Mouse (Mus musculus) adrenal gland, adult 18-20 months (tissue): Measurements from ENCODE around the gene Tfrc. TPM values are rescaled to one million over a fixed set of nuclear protein-coding genes. Genes with fewer than 3 reads are reported as not detected.

ENCODE experiments used
- DNase-seq, 2 experiments: peaks; one replicate each; pipeline ENCODE4 v3.0.0; 2021 to 2022; ENCODE audit warnings: low spot score in 2 of 2
- total RNA-seq, 2 experiments: library from RNA; stranded (reverse); gene quantifications; 1 replicate in 1 of 2; 2 replicates in 1 of 2; pipeline ENCODE4 v1.2.3; 2021

Gene Tfrc
- total RNA-seq, 2 experiments from 2014 or later = 19.8 to 34.3 TPM

DNA sequence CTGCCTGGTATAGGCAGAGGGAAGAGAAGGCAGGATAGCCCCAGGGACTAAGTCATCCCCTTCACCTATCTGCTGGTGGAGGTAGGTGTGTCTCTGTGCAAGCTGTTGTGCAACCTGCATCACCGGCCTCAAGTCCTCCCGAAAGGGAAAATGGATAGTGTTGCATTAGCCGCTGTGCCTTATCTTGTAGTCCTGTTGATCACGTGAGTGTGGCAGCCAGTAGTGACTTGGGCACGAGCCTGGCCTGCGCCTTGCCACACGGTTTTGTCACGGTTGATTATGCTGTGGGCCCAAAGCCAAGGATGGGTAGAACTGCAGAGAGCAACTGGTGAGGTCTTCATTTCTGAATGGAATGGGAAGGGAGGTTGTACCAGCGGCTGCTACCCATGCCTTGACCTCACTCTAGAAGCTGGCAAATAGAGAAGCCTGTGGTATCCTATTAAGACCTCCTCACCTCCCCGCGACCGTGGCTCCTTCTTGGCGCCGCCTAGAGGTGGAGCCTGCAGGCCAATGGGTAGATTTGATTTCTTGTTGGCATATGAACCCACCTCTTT lies 36.7 kb downstream of the Tfrc start:
- DNase-seq = no peak

DNA sequence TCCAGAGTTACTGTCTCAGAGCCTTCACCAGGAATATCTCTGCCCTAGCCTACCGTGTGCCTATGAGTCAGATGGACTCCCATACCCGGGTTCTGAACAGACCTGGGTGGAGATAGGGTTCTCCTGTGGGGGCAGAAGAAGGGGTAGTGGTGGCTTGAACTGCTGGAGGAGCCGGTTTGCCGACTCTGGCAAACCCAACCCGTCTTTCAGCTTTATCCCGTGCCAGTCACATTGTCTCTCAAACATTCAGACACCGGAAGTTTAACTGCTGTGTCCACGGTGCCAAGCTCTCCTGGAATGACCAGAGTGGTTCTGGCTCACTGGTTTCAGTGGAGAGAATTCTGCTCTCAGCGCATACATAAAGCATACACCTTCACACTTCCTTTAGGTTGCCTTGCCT lies 37.3 kb downstream of the Tfrc start:
- no peak for DNase-seq

DNA sequence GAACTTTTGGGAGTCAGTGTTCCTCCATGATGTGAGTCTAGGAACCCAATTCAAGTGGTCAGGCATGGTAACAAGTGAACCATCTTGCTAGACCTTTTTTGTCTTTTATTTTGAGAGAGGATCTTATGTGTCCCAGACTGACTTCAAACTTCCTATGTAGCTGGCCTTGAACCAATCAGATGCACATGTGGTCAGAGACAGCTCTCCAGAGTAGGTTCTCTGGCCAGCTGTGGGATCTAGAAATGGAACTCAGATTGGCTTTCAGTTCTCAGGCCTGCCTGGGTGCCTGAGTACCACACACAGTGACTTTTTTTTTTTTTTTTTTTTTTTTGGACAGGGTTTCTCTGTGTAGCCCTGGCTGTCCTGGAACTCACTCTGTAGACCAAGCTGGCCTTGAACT lies 39.0 kb downstream of the Tfrc start:
- no peak for DNase-seq

DNA sequence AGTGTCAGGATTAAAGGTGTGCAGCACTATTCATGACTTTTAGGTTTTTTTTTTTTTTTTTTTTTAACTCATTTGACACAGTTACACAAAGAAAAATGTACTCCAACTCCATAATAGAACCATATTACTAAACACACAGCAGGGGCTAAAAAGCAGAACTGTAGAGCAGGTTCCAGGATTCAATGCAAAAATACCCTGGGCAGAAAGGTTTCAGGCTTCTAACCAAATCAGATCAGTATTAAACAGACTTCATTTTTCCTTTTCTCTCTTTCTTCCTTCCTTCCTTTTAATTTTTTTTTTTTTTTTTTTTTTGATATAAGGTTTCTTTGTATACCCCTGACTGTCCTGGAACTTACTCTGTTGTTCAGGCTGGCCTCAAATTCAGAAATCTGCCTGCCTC lies 41.7 kb downstream of the Tfrc start:
- DNase-seq = no peak

DNA sequence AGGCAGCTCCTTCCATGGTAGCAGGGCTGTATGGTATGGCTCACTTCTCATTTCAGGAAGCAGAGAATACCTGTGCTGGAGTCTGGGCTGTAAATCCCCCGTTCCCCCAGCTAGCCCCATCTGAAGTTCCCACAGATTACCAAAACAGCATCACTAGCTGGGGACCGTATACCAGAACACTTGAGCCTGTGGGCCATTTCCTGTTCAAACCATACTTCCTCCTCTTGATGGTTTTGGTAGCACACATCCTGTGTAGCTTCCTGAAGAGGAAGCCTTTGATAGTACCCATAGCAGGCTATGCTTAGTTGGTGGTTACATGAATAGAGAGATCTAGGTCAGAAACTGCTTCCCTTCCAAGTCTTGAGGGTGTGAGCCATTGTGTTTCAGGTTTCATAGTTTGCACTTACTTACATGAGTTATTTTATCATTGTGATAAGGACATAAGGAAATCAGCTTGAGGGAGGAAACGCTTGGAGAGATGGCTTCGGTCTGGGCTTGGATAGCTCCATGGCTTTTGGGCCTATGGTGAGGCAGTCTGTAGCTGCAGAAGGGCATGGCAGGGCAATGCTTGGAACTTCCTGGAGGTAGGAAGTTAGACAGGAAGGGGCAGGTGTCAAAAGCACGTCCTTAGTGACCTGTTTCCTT lies 42.4 kb downstream of the Tfrc start:
- no peak for DNase-seq

DNA sequence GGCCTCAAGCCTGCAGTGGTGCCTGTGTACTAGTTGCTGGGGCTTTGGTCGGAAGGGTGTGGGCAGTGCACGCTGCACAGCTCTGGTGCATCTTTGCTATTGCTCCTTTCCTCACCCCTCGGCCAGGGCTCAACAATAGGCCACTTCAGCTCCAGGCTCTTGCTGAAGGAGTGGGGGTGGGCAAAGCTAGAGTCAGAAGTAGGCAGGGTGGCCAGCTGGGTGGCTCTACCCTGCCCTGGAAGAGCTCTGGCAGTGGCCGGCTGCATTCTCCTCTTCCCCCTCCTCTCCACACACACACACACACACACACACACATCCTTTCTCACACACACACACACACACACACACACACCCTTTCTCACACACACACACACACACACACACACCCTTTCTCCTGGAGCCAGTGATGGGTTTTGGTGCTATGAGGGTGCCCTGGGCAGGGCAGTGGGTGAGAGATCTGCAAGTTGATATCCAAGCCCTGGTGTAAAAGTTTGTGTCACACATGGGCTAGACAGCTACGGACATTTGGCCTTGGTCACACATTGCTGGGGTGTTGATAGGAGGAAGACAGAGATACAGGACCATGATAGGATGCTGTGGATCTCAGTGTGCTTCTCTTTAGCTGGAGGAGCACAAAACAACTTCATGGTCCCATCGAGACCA lies 45.5 kb downstream of the Tfrc start:
- DNase-seq = peak in 1 of 2 experiments; percentile 12

DNA sequence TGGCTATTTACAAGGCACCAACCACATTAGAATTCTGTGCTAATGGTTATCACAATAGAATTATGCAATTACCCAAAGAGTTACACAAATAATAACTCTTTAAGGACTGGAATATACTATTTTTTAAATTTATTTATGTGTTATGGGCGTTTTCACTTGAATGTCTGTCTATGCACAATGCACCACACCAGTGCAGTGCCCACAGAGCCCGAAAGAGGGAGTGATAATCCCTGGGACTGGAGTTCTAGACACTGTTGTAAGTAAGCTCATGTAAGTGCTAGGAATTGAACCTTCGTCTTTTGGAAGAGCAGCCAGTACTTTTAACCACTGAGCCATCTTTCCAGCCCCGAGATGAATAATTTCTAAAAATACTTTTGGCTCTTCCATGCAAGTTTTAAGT lies 46.8 kb downstream of the Tfrc start:
- DNase-seq = no peak

DNA sequence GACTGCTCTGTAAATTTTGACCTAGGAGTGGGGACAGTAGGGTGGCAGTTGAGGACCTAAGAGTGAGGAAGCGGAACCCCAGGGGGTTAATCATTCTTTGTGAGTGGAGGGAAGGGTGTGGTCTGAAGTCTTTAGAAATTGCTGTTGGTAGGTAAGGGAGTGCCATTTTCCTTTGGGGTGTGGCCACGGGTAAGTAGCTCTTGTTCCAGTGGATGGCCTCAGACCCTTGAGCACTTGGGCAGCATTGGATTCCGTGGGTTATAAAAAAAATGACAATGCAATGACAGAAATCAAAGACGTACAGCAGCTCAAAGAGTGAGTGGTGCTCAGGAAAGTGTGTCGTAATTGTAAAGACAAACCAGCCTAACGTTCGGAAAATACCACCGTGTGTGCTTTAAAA lies 47.6 kb downstream of the Tfrc start:
- no peak for DNase-seq

DNA sequence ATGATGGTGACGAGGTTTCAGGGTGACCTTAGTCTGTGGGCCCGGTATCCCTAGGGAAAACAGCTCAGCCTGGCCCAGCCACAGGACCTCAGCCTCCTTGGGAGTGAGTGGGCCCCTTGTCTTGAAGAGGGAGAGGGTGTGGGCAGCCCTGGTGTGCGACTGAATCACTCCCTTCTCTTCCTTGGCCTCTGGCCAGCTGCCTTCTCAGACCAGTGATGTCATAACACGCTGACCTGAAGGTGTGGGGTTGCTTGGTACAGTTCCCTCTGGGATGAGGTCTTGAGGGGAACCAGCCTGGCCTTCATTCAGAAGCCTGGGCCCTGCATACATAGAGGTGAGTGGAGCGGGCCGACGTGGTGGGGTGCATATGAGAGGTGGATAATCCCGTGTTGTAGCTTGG lies 48.1 kb downstream of the Tfrc start:
- peak in 1 of 2 experiments; percentile 44 for DNase-seq

DNA sequence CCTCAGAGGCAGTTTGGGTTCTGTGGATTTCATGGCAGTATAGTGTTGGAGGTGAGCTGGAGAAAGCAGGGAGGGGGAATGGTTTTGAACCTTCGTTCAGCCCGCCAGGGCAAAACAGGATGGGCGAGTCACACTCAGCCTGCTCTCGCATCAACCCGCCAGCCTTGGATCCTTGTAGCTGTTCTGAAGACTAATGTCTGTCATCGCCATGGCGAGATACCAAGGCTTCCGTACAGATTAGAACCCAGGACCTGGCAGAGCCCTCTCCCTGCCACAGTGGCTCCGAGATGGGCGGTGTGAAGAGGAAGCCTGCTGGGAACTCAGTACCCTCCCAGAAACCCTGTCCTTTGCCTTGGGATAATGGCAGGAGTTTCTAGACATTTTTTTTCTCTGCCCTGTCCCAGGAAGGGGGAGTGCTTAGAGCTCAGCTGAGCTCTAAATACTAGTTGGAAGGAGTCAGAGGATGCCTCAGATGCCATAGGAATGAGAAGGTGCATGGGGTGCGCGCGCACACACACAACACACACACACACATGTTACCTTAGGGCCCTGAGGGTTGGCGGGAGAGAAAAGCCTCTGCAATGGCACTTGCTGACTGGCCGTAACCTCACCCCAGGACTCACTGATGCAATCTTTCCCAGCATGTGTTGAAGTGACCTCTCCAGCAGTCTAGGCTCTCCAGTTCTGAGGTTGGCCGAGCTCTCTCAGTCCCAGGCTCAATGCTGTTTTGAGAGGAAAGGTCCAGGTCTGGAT lies 49.0 kb downstream of the Tfrc start:
- no peak for DNase-seq

DNA sequence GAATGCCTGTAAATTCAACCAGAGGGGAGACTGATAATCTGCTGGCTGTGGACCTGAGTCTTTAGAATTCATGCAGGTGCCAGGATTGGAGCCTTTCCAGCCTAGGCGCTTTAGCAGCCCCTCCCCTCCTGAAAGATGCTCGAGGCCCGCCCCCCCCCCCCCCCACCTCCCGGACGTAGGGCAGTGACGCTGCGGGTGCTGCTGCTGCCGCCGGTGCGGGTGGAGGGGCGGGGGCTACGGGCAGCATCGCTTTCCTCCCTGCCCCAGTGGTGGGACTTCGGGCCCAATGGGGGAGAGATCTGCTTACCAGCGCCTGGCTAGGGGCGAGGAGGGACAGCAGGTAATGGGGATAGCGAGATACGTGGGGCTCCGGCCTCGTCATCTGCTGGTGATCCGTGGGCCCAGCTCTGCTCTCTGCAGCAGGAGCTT lies 50.0 kb downstream of the Tfrc start:
- DNase-seq = no peak

DNA sequence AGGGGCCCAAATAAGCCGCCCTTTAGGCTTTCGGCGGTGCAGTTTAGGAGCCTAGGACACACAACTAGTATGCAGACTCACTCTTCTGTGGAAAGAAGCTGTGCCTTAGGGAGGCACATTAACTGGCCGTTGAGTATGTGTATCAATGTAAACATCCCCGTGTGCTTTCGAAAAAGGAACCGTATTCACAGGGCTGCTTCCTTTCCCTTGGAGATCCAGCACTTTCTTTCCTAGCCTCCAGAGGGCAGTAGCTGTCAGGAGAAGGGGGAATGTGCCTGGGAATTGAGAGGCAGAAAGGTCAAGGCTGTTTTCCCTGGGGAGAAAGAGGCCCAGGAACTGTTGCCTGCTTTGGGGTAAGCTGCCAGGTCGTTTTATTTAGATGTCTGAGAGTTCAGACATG lies 50.7 kb downstream of the Tfrc start:
- peak; percentile 62 to 67 for DNase-seq

DNA sequence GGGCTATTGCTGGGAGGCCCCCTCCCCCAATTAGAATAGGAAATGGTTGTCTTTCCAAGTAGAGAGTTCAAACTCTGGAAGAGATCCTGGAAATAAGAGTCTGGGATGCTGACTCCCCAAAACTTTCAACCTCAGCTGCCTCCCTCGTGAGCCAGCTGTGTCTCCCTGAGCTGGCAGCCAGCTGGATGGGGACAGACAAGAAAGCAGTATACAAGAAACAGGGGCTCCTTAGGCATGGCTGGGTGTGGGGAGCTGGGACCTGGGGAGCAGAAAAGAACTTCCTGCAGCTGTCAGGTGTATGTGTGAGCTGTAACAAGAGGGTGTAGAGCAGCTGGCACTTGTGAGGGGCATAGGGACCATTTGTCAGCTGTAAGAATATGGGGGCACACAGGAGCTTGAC lies 51.4 kb downstream of the Tfrc start:
- no peak for DNase-seq

DNA sequence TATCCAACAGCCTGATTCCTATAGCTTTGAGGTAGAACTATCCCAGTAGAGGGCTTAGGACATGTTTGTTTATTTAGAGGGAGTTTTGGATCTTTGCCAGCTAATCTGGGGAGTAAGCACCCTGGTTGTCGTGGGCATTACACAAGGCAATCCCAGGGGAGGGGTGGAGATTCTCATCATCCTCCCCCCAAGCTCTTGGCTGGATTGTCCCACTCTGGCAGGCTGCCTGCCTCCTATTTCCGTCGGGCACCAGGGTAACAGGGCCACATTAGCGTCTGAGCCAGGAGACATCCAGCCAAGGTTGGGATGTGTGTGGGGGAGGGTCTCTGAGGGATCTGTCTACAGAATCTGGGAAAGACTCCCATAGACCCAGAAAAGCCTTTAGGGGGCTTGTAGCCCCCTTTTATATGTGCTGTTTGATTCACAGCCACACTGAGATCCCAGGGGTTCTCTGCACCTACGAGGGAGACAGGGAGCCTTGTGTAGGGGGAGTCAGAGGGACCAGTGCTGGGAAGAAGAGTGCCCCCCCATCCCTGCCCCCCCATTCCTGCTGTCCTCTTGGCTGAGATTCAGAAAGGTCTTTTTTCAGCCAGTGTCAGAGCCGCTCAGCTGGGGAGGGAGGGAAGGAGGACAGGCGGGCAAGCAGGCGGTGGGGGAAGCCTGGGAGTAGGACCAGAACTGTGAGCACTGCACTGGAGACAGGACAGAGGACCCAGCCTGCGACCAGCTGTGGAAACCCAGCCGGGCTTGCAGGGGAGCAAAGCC lies 52.0 kb downstream of the Tfrc start:
- DNase-seq = peak; percentile 38 to 63

DNA sequence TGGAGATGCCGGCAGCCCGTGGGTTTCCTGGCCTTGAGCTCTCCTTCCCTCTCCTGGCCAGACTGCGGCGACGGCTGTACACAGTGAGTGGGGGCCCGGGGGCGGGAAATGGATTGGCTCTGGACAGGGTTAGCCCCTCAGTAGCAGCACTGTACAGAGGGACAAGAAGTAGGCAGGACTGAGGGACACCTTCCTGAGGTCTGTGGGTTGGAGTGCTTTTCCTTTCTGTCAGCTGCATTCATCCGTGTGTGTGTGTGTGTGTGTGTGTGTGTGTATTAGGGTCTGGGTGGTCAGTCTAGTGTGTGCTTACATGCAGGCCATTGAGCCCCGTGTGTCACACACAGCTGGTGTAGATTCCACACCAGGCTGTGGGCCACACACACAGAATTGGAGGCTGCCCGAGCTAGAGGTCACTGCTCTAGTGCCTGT lies 52.8 kb downstream of the Tfrc start:
- DNase-seq = no peak

DNA sequence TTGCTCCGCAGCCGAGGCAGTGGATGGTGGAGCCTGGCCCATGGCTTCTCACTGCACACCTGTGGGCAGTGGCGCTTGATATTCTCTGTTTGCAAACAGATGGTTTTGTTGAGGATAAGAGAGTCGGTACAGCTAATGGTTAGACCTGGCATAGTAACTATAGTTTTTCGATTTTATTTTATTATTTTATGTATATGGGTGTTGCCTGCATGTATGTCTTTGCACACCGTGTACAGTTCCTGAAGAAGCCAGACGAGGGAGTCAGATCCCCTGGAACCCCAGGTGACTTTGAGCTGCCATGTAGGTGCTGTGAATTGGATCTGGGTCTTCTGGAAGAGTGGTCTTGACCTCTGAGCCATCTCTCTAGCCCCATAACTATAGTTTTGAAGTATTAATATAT lies 53.7 kb downstream of the Tfrc start:
- no peak for DNase-seq

DNA sequence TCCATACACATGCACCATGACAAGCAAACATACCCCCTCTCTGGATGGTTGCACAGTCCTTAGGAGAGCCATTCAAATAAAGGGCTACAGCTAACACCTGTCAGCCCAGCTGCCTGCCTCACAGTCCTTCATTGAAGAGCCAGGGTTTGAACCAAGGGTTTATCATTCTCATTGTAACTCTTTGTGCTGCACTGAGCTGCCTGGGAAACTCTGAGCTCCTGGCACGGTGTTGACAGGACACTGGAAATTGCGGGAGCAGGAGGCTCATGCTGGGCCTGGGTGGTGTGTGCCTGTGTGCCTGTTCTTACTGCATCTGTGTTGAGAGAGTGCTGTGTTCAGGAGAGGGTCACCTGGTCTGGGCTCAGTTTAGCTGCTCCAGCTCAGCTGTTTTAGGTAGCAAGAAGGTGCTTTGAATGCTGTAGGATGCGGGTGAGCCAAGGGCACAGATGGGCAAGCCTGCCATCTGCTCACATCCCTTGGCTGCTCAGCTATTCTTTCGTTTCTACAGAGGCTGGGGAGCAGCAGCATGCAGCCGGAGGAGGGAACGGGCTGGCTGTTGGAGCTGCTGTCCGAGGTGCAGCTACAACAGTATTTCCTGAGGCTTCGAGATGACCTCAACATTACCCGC lies 54.6 kb downstream of the Tfrc start:
- DNase-seq = no peak

DNA sequence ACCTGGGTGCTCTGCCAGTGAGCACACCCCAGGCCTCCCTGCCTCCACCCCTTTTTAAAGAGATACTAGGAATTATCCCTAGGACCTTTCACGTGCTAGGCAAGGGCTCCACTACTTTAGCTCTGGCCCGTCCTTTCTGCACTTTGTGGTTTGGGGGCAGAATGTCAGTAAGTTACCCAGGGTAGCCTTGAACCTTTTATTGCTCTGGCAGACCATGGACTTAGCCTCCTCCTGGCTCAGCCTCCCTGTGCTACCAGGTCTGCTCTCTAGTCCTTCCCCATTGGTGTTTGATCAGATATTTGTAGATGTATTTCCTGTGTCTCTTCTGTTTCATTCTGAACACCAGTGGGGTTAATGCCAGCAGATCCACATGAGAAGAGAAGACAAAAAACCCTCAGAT lies 55.5 kb downstream of the Tfrc start:
- no peak for DNase-seq

DNA sequence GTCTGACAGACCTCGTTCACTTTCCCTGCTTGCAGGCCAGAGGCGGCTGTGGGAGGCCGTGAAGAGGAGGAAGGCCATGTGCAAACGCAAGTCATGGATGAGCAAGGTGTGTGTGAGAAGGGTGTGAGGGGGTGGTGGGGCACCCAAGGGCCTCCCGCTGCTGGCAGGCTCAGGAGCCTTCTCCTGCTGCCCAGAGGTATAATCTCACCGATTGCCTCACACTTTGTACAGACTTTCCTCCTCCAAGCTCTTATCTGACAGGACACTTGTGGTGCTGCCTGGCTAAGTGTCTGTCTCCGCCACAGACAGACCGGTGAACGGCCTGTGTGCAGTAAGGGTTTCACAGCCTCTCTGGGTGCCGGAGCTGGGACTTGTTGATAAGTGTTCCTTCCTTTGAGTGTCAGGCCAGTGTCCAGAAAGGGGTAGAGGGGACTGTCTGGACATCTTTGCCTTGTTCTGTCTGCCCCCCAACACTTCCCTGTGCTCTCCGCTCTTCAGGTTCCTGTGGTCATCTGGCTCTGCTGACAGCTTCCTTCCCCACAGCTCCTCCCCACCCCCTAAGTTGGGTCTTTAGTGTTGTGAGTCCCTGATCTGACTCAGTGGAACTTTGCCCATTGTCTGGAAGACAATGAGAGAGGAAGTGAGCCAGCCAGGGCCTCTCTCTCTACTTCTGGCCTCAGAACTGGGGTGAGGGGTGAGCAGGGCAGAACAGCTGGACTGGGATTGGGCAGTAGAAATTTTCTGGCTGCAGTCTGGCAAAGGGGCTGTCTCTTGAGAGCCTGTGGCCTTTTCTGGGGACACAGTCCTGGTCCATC lies 57.3 kb downstream of the Tfrc start:
- DNase-seq = no peak
